Mouse (Mus musculus) kidney, adult 8-10 months (tissue): Measurements from ENCODE around the gene Slc29a4.

Experiments used
- DNase-seq, 2 experiments: peaks; one replicate each; pipeline ENCODE4 v3.0.0; 2022

Slc29a4 gene

DNA sequence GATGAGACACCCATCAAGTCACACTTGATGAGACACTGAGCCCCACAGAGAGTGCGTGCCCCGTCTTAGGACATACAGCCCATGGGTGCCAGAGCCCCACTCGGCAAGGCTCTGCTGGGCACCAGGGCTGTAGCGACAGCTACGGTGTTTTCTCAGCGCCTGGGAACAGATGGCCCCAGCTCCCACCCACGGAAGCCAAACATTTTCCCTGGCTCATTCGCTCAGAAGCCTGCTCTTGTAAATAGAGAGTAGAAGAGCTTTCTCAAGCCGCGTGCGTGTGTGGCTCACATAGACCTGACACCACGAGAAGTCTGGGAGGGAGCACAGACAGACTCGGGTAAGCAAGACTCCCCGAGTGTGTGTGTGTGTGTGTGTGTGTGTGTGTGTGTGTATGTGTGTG is at the start of gene Slc29a4:
Gene Slc29a4 (plus strand): TSS at position 265 of the 400 bp plus-strand sequence.
- DNase-seq, result no peak

DNA sequence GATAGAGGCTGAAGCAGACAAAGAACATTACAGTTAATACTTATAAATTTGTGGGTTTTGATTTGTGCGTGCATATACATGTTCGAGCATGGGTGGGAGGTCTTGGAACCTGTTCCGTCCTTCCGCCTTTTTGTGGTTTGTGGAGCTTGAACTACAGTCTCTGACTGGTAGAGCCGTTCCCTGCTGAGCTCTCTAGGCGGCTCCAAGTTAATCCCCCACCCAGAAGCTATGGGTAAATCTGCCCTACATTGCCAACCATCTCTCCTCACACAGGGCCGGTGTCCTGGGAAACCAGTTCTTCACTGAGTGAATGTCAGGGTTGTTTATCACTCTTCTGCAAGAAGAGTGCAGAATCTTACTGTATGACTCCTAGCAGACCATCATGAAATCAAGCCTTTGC is 44.1 kb upstream of the Slc29a4 start:
- DNase-seq, result no peak

DNA sequence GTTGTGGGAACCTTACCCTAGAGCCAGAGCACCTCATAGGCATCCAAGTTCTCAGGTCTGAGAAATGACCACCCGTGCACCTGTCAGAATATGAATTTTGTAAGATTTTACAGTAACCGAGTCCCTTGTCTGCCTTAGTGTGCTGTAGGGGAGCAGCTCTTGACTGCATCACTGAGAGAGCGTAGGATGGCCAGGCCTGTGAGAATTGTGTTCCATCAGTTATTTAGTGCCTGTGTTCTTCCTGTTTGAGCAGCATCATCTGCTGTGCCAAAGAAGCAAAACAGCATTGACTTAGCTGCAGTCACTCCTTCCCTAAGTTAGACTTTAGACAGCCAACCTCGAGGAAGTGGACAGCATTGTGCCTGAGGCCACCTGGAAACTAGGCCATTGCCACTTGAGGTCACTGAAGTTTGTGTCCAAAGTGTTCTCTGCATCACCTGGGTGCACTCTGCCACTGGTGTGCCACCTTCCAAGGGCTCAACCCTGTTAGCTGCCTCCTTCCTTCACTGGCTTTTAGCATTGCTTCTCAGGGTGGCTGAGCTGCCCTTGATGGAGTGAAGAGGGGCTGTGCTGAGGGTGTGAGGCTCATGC is 42.8 kb upstream of the Slc29a4 start:
- peak; percentile 13 to 36 for DNase-seq

DNA sequence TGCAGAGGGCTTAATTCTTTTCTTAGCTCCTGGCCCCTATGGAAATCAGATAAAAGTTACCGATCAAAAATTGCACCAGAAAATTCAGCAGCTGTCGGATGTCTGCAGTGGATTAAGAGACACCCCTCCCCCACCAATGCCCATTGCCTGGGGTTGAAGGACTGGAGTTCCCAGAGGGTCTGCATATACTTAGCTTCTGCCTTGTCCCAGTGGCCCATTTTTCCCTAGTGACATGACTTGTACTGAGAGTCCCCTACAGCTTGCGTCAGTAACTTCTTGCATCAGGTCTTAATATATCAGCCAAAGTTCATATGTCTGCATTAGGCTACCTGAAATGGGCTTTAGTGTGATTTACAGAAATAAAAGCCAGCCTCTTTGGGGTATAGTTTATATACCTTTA is 41.9 kb upstream of the Slc29a4 start:
- DNase-seq, result no peak

DNA sequence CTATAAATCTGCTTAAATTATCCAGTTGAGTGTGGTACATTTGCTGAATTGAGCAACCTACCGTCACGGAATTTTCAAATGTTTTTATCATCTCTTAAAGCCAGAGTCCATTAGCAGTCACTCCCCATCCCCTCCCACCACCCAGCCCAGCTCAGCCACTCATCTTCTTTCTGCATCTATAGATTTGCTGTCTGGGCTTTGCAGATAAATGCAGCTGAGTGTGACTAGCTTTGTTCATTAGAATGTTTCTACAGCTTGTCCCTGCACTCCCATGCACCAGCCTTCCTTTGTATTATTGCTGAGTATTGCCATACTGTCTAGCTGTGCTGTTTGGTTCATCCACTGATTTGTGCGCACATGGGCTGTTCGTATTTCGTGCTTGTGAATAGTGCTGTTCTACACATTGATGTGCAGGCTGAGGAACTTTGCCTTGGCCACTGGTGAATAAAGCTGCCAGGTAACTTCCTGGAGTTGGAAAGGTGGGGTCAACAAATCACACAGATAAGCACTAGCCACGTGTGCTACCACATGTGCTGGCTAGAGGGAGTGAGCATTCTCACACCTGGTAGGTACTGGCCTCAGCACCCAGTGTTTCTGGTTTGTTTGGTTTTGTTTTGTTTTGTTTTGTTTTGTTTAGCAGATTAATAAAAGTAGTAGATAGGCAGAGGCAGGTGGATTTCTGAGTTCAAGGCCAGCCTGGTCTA is 41.4 kb upstream of the Slc29a4 start:
- no peak for DNase-seq

DNA sequence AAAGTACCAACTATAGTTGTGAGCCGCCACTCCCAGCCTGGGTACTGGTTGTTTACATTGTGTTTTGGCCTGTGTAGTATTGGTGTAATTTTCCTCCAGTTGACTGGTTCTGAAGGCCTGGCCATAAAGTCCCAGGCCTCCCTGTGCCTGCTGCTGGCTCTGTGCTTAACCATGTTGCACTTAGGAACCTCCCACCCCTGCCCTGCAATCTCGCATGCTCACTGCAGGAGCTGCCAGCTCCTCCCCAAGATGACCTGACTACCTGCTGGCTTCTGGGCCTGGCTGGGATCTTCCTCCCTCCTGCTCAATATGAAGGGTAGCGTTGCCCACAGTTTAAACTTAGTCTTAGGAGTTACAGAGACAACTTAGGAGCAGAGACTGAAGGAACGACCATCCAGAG is 40.0 kb upstream of the Slc29a4 start:
- DNase-seq, result peak in 1 of 2 experiments; percentile 15

DNA sequence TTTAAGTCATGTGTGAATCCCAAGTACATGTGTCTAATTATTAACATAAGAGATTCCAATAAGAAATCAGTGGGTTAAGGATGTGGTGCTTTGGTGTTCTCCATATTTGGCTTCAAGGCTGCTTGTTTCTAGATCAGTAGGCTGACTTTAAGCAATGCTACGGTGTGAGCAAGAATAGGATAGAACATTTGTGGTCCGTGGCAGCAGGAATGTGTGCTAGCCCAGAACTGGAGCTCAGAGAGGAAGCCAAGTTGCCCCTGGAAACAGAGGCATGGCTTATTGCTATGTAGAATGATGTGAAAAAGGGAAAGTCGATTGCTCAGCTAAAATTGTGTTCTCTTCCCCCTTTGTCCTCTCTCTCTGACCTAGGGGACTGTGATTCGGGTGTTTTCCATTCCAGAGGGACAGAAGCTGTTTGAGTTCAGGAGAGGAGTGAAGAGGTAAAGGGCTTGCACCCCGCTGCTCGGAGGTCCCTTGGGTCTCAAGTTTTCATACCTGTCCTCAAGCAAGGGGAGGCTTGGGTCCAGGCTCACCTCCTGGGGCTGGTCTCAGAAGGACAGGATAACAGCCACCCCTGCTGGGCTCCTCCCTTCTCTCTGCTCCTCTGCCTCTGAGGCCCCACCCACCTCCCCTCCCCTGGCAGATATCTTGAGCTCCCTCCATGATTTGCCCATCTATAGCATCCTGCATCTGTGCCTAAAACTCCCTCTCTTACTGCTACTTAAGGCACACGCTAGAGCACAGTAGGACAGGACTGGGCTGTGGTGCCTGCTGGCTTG is 31.5 kb upstream of the Slc29a4 start:
- no peak for DNase-seq

DNA sequence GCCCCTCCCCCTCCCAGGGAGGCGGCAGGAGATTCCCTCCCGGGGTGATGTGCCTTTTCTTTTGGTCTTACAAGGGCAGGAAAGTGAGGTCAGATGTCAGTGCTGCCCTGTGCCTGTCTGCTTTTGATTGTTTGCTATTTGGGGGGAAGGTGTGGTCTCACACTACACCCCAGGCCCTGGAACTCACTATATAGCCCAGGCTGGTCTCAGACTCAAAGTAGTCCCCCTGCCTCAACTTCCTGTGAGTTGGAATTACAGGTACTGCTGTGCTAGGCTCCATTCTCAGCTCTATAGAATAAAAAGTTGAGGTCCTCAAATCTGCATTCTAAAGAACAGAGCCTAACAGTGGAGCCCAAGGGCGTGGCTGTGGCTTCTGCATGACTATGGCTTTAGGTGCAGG is 24.4 kb upstream of the Slc29a4 start:
- DNase-seq, result no peak

DNA sequence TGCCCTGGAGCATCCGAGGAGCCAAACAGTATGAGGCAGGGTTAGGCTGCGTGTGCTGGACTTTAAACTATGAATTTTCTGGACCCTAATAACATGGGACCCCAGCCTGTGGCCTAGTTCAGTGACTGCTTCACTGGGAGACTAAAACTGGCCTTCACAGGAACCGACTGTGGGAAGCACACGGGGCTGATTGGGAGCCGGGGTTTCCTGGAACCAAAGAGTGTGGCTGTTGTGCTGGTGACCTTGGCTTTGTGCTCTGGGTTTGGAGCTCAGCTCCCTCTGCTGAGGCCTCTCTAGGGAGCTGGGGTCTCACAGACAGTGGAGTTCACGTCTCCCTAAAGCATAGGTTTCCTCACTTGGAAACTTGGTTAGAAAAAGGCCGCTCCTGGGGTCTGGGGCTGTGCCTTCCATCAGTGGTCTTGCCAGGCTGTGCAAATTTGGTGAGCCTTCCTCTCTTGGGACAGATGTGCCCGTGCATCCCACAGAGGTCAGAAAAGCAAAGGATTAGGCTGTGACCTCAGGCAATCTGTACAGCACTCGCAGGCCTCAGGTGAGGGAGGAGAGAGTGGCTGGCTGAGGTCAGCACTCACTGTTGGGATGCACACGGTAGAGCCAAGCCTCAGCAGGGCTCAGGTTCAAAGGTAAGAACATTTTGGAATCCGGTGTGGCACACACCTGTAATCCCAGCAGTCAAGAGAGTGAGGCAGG is 23.6 kb upstream of the Slc29a4 start:
- no peak for DNase-seq

DNA sequence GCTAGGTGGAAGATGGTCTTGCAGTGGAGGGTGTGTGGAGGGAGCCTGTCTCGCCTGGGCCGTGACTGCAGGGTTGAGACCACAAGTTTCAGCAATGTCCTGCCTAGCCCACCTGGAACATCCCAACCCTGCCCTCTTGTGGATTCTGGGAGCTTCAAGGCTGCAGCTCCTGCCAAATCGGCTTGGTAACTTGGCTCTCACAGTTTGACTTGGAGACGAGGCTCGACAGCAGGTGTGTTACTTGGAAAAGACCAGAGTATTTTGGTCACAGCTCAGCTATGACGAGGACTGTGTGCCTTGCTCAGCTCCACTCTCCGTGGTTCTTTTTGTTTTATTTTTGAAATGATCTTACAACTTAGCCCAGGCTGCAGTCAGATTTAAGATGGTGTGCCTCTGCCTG is 22.6 kb upstream of the Slc29a4 start:
- DNase-seq, result no peak

DNA sequence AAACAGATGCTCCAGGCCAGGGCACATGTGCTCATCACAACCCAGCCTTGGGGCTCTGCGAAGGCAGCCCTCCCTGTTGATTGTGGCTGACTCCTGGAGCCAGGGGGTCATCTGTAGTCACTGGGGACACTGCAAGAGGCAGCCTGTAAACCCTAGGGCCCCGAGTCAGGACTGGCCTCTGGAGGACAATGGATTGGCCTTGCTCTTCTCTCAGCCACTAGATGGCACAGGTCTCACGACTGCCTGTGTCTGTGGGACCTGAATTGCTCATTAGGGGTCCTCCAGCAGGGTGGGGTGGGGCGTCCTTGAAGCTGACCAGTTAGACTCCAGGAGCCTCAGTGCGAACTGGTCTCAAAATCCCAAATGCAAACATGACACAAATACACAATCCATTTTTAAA is 19.2 kb upstream of the Slc29a4 start:
- peak in 1 of 2 experiments; percentile 11 for DNase-seq

DNA sequence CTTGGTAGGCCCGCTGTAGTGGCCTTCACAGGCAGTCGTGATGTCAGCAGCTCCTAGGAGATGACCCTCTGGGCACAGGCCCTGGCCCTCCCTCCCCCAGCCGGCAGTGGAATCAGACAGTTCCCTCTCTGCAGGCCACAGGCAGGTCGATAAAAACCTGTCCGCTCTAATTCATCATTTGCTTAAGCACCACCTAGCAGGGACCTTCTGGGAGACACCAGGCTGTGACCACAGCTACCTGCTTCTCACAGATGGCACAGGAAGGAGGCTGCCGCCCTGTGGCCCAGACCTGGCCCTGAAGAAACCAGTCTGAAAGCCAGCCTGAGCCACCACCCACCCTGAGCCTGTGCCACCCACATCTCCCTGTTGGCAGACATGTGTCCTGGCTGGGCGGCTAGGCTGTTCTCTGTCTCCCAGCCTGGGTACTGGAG is 14.2 kb upstream of the Slc29a4 start:
- no peak for DNase-seq

DNA sequence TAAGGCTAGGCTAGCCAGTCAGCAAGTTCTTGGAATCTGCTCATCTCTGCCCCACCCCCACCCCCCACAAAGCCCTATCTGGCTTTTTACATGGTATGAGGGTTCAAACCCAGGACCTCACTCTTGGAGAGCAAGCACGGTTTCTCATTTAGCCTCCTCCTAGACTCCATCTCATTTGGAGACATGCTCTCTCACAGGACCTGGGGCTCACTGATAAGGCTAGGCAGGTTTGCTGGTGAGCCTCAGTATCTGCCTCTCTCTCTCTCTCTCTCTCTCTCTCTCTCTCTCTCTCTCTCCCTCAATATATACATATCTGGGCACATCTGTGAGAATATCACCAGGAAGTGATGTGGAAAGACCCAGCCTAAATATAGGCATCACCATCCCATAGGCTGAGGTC is 13.2 kb upstream of the Slc29a4 start:
- no peak for DNase-seq

DNA sequence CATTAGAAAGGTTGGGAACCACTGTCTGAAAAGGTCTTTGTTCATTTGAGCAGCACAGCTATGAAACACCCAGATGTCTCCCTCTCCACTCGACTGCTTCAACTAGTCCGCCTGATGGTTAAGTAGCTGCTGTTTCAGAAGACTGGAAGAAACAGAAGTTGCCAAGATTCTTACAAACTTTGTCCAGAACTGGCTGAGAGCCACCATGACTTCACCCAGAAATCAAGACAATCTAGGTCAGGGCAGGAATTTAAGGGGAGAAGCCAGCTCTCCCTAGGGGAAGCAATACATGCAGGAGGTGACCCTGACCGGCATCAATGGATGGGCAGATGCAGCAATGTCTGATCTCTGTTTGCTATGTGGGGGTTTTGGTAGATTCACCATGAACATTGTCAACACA is 10.4 kb upstream of the Slc29a4 start:
- no peak for DNase-seq

DNA sequence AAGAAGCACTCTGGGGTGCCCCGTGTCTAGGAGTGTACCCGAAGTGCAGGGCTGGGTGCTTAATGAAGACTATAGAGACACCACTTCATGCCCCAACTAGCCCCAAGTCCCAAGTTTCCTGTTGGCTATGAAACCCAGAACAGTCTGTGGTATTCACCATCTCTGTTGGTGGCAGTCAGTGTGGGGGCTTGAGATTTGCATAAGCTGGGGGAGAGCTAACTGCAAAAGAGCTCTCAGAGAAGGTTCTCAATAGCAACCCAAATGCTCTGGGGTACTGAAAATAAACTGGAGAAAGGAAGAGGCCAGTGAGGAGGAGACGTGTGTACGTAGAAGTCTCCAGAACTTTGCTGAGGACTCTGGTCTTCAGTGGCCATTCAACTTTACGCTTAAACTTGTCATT is 9.8 kb upstream of the Slc29a4 start:
- no peak for DNase-seq

DNA sequence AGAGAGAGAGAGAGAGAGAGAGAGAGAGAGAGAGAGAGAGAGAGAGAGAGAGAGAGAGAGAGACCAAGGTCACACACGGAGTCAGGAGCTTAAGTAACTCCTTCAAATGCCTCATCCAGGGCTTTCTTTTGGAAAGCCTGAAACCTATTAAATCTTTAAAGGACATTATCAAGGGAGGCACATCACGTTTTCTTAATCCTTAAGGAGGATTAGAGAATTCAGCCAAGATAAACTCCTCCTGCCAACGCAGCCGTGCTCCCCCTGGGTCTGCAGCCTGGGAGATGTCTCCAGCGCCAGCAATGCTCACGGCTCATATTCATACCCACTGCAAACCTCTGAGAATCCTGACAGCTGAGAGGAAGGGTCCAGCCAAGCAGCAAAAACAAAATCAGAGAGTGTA is 3.4 kb upstream of the Slc29a4 start:
- DNase-seq, result no peak

DNA sequence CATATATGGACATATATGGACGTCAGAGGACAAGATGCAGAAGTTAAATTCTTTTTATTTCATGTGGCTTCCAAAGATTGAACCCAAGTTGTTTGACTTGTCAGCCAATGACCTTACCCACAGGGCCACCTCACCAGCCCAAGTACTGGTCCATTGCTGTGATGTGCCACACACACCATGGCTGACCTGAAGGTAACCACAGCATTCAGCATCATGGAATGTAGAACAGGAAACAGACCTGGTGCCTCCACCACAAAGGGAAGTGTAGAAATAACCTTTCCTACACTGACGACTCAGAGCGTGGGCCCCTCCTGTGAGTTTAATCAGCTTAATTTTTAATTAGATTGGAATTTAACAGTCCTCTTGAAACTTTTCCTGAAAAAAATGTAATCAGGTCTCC is 2.0 kb upstream of the Slc29a4 start:
- no peak for DNase-seq

DNA sequence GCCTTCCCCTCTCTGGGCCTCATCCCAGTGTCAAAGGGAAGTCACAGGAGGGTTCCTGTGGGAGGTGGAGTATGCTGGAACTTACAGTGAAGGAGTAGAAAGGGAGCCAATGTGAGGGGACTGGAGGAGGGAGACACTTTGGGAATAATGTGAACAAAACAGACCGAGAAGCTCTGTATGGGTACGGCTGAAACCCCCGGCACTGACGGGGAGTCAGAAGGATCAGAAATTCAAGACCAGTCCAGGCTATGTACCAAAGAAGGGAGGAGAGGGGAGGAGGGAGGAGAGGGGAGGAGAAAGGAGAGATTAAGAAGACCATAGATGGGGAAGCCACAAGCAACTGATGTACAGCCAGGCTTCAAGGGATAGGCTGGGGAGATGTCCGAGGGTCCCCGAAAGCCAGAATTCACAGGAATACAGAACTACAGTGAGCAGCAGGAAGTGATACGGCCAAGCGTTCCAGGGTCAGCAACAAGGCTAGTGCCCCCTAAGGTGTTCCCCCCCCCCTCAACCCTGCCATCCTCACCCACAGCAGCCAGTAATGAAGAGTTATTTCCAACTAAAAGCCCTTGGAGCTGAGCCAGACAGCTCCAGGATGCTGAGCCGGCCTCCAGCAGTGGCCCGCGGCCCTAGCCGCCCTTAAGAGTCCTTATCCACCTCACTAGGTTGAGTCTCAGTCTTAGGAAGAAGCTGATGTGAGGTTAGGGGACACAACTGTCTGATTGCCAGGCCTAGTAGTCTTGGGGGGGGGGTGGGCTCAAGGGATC is 842 bp downstream of the Slc29a4 start:
- DNase-seq, result no peak

DNA sequence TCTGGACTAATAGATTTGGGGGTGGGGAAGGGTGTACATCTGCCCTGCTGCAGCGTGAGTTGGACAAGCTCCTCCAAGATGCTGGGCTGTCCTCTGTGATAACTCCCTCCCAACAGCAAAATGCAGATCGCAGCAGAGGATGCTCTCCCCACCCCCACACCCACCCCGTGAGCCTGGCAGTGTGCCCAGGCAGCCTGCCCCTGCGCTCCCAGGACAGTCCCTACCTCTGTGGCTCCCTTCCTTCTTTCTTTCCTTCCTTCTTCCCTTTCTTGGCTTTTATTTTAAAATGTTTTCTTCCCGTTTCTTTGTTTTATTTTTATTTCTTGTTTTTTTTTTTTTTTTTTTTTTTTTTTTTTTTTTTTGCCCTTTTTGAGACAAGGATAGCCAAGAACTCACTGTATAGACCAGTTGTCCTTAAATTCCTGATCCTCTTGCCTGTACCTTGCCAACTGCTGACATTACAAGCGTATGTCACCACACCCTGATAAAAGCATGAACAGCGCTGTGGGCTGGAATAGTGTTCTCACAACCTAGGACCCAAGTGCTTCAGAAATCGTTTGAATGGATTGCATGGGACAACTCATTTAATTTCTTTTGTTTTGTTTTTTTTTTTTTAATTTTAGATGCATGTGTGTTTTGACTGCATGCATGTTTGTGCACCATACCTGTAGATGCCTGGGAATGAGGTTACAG is 1.6 kb downstream of the Slc29a4 start:
- DNase-seq, result no peak

DNA sequence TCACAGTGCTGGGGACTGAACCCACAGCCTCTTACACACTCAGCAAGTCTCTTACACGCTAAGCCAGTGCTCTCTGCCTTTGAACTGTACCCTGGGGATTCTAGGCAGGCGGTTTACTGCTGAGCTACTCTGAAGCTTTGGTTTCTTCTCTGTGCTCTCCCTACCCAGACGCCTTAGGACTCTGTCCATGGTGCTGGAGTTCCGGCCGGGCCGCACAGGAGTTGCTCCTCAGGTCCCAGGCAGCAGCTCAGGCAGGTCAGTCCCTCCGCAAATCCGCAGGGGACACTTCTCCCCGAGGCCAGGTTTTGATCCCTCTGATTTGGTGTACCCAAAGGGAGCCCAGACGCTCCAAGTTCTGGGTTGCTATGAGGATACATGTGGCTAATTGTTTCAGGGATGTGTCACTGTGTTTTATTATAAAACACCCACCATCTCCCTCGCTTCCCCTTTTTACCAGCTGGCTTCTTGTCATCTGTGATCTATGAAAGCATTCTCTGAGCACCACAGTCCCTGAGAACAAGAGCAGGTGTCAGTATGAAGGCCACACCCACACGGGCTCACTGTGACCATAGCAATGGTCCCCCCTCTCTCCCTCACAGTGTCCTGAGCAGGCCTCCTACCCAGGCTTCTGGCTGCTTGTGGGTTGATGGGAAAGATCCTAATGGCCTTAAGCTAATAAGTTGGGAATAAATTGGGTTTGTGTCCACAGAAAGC is 2.5 kb downstream of the Slc29a4 start:
- DNase-seq, result peak in 1 of 2 experiments; percentile 42

DNA sequence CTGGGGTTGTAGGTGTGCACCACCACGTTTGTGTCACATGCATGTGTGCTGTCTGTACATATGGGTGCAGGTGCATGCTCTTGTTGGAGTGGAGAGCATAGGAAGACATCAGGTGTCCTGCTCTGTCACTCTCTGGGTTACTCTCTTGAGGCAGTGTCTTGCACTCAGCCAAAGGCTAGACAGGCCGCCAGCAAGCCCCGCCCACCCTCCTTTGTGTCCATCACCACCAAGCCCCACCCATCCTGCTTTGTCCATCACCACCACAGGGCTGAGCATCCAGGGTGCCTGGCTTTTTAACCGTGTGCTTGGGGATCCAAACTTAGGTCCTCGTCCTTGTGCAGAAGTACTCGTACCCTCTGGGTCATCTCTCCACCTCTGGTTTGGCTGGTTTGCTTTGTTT is 3.9 kb downstream of the Slc29a4 start:
- DNase-seq, result no peak
